Mouse (Mus musculus) liver, embryonic 14.5 days (tissue): Measurements from ENCODE around the gene Coro2a.

ENCODE experiments used
- CTCF ChIP-seq: IDR thresholded peaks from 2 replicates; pipeline ENCODE4 v1.5.1; 2016; ENCODE audit warnings: antibody characterized with exemption, low read depth, control low read depth
- EP300 ChIP-seq: IDR thresholded peaks from 2 replicates; pipeline ENCODE4 v1.6.1; 2016; ENCODE audit warnings: antibody characterized with exemption, low read depth

DNA sequence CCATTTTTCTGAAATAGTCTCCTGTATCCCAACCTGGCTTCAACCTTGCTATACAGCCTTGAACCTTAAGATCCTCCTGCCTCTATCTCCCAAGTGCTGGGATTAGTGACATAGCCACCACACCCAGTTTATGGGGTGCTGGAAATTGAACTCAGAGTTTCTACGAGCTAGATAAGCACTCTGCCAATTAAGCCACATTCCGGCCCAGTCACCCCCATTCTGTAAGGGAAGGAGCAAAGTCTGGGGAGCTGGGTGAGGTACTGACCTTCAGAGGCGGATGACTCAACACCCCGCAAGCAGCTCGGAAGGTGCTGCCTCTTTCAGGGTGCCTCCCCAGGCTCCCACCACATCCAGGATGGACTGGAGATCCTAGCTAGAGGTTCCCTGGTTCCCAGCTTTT lies 7.9 kb downstream of the Coro2a start:
- no peak for TF ChIP-seq CTCF
- TF ChIP-seq EP300 = no peak
